Mouse (Mus musculus): ENCODE measurements at regions not wholly inside any gene's neighbourhood (a gene's known extent, or its start where the extent isn't known, plus 50 kb on each side); places are given as distances from the start of the nearest gene placed in this dataset.

GRCm38 (mm10) chr12:26809670-26810069 lies 340.7 kb downstream of the Cmpk2 start:
- intact Hi-C loops (cut with DNase I): no loop called here
- DNase-seq: no peak

- intact Hi-C loops (cut with DNase I): no loop called here
- peak; percentile 73 for DNase-seq
Observed at GRCm38 (mm10) chr12:26802542-26802941, 333.5 kb downstream of the Cmpk2 start.

GRCm38 (mm10) chr12:26799310-26799709 lies 330.3 kb downstream of the Cmpk2 start:
- intact Hi-C loops (cut with DNase I): no loop called here
- peak; percentile 86 for DNase-seq

GRCm38 (mm10) chr12:26796367-26796766 lies 327.4 kb downstream of the Cmpk2 start:
- DNase-seq: no peak
- intact Hi-C loops (cut with DNase I): no loop called here

- no peak for DNase-seq
Observed at GRCm38 (mm10) chr12:26789336-26789846, 320.4 kb downstream of the Cmpk2 start.

GRCm38 (mm10) chr12:26785550-26785949 lies 316.5 kb downstream of the Cmpk2 start:
- no peak for DNase-seq
- intact Hi-C loops (cut with DNase I): loop anchor here (5.0 to 10.0 kb wide), 2 partner anchors 241 to 552 kb away; no protein-coding TSS in a partner anchor

More at GRCm38 (mm10) chr12:26789336-26789846, 320.4 kb downstream of the Cmpk2 start:
- intact Hi-C loops (cut with DNase I): loop anchor here (5.0 to 10.0 kb wide), 2 partner anchors 245 to 548 kb away; no protein-coding TSS in a partner anchor

- intact Hi-C loops (cut with DNase I): loop anchor here (10.0 kb wide), 1 partner anchor 240 kb away; no protein-coding TSS in a partner anchor
- peak; percentile 62 for DNase-seq
Observed at GRCm38 (mm10) chr12:26784426-26784825, 315.4 kb downstream of the Cmpk2 start.

GRCm38 (mm10) chr12:26783800-26784199 lies 314.8 kb downstream of the Cmpk2 start:
- no peak for DNase-seq
- intact Hi-C loops (cut with DNase I): loop anchor here (10.0 kb wide), 1 partner anchor 239 kb away; no protein-coding TSS in a partner anchor

GRCm38 (mm10) chr12:26781537-26781936 lies 312.5 kb downstream of the Cmpk2 start:
- intact Hi-C loops (cut with DNase I): loop anchor here (10.0 kb wide), 1 partner anchor 237 kb away; no protein-coding TSS in a partner anchor
- DNase-seq: peak; percentile 80

- peak; percentile 32 for DNase-seq
- intact Hi-C loops (cut with DNase I): no loop called here
Observed at GRCm38 (mm10) chr12:26778796-26779195, 309.8 kb downstream of the Cmpk2 start.

- DNase-seq: no peak
Observed at GRCm38 (mm10) chr12:26776986-26777385, 308.0 kb downstream of the Cmpk2 start.

GRCm38 (mm10) chr12:26774016-26774415 lies 305.0 kb downstream of the Cmpk2 start:
- DNase-seq: no peak
- intact Hi-C loops (cut with DNase I): no loop called here

More at GRCm38 (mm10) chr12:26776986-26777385, 308.0 kb downstream of the Cmpk2 start:
- intact Hi-C loops (cut with DNase I): no loop called here

GRCm38 (mm10) chr12:26770753-26771583 lies 302.0 kb downstream of the Cmpk2 start:
- intact Hi-C loops (cut with DNase I): no loop called here
- no peak for DNase-seq

- intact Hi-C loops (cut with DNase I): no loop called here
- DNase-seq: no peak
Observed at GRCm38 (mm10) chr12:26767551-26767950, 298.5 kb downstream of the Cmpk2 start.

GRCm38 (mm10) chr12:26758657-26759325 lies 289.8 kb downstream of the Cmpk2 start:
- intact Hi-C loops (cut with DNase I): no loop called here
- no peak for DNase-seq

- intact Hi-C loops (cut with DNase I): no loop called here
- no peak for DNase-seq
Observed at GRCm38 (mm10) chr12:26756284-26756683, 287.3 kb downstream of the Cmpk2 start.

GRCm38 (mm10) chr12:26754611-26755010 lies 285.6 kb downstream of the Cmpk2 start:
- DNase-seq: no peak
- intact Hi-C loops (cut with DNase I): no loop called here

- peak; percentile 34 for DNase-seq
- intact Hi-C loops (cut with DNase I): loop anchor here (5.0 kb wide), 1 partner anchor 603 kb away; no protein-coding TSS in a partner anchor
Observed at GRCm38 (mm10) chr12:26734558-26734897, 265.5 kb downstream of the Cmpk2 start.

GRCm38 (mm10) chr12:26733822-26734557 lies 265.0 kb downstream of the Cmpk2 start:
- intact Hi-C loops (cut with DNase I): loop anchor here (5.0 kb wide), 1 partner anchor 603 kb away; no protein-coding TSS in a partner anchor
- DNase-seq: peak; percentile 49

- intact Hi-C loops (cut with DNase I): no loop called here
- DNase-seq: no peak
Observed at GRCm38 (mm10) chr12:26723399-26723798, 254.4 kb downstream of the Cmpk2 start.

Measured in left cerebral cortex, postnatal 4 days (tissue).